Mouse (Mus musculus): Measurements from ENCODE around the gene Acin1.

Gene Acin1

GRCm38 (mm10) chr14:54603686-54604085, 83.0 kb downstream of the Acin1 start:
- no peak for DNase-seq

GRCm38 (mm10) chr14:54603038-54603654, 83.6 kb downstream of the Acin1 start:
- peak; percentile 92 to 95 for DNase-seq

- no peak for DNase-seq
These were observed 84.1 kb downstream of the Acin1 start for GRCm38 (mm10) chr14:54602613-54603012.

GRCm38 (mm10) chr14:54601601-54602000, 85.1 kb downstream of the Acin1 start:
- no peak for DNase-seq

- DNase-seq: peak; percentile 42 to 50
These were observed 89.6 kb downstream of the Acin1 start for GRCm38 (mm10) chr14:54597084-54597483.

- DNase-seq: no peak
These were observed 91.9 kb downstream of the Acin1 start for GRCm38 (mm10) chr14:54594631-54595414.

- no peak for DNase-seq
These were observed 92.7 kb downstream of the Acin1 start for GRCm38 (mm10) chr14:54594055-54594454.

- DNase-seq: no peak
These were observed 94.3 kb downstream of the Acin1 start for GRCm38 (mm10) chr14:54592319-54592934.
